Mouse (Mus musculus) thymus, postnatal 25 days (tissue): Measurements from ENCODE around the gene Ifitm1.
A peak's percentile ranks its signal among the peaks of the same experiment; 100 is the strongest.
"Not testable (repeated sequence)": the region's sequence is repeated elsewhere in the genome, so short reads cannot be mapped to it uniquely, and the experiment has no call there.

Experiments
- DNase-seq: peaks from one replicate; pipeline ENCODE4 v3.0.0; 2022

Gene Ifitm1

DNA sequence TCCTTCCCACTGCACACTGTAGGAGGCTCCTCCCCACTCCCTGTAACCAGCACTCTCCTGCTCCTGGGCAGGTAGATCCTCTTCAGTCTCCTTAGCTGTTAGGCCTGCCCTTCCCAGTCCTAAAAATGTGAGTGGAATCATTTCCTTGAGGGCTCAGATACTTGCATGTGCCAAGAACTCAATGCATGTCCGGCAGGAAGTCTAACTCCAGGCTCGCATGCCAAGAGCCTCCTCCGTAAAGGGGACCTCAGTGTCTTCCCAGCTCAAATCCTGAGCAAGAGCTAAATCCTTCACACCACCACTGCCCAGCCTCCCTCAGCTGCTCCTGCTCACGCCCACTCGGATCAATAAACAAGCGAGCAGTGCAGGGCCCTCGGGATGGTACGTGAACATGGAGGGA lies 16.0 kb upstream of the Ifitm1 start:
- no peak for DNase-seq

DNA sequence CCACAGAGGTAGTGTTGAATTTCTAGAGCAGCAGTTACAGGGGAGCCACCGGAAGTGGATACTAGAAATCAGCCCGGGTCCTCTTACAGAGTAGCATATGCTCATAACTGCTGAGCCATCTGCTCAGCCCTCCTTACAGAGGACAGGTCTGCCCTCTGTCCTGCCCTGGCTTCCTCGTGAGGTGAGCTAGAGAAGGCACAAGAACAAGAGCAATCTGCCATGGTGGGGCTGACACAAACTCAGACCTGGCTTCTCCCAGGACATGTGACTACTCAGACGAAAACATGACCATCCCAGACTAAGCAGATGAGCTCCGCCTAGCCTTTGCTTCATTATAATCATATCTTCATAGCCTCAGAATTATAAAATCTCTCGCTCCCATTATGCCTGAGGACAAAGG lies 15.3 kb upstream of the Ifitm1 start:
- no peak for DNase-seq

DNA sequence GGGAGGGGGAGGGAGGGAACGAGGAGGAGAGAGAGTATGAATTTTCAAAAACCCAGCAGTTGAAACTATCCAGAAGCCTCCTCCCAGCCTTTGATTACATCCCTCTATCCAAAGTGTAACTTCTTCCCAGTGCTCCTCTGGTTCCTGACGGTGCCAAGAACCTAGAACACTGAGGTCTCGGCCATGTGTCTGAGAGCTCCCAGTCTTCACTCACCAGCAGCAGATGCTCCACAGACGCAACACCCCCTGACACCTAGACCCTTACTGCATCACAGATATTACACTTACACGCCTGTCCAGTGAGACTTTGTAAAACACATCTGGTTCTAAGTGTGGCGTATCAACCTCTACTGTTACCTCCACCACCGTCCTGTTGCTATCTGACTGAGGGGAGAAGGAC lies 14.6 kb upstream of the Ifitm1 start:
- no peak for DNase-seq

DNA sequence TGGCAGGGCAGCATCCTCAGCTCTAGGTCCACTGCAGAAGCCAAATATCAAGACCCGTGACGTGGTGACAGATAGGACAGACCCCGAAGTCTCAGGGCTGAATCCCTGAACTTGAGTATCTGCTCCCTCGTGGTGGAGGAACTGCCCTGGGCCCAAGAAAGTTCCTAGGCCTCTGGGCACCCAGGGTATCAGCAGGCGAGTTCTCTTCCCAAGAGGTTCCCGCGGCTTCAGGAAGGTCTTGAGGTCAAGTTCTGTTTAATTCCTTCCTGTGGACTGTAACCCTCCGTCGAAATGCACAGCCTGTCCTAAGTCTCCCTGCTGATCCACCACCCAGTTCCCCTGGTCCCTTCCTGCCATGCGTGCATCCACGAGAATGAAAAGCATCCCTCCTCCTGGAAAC lies 13.9 kb upstream of the Ifitm1 start:
- no peak for DNase-seq

DNA sequence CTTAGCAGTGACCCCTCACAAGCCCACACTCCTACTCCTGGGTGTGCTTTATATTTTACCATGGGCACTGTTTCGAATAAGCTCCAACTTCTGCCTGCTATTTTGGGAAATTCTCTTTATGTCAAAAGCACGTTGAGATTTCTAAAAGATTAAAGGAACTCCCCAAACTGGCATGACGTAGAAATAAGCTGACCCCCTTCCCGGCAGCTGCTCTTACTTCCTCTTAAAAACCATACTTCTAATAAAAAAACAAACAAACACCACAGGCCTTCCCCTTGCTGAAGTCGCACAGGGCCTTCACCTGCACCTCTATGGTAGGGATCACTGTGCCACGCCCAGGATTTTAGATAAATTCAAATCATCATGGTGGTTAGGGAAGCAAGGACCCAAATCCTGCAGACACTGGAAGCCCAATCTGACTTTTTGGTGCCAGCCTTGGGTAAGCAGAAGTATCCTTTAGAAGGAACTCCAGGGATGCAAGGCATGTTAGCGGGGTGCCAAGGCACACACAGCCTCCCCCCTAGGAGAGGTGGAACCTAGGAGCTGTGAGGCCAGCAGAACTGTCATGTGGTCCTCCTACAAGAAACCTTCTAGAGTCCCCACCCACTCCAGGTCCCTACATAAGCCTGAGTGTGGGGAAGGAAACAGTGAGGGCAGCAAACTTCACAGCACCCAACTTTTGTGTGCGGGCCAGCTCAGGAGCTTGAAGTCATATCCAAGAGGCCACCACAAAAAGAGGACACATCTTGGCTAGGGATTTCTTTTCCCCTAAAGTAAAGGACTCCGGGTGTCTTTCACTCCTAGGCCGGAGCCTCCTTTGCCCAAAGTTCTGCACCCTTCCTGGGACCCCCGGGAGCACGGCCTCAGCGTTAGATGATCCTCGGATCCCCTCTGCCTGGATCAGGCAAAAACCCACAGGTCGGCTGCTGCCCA lies 13.0 kb upstream of the Ifitm1 start:
- no peak for DNase-seq

DNA sequence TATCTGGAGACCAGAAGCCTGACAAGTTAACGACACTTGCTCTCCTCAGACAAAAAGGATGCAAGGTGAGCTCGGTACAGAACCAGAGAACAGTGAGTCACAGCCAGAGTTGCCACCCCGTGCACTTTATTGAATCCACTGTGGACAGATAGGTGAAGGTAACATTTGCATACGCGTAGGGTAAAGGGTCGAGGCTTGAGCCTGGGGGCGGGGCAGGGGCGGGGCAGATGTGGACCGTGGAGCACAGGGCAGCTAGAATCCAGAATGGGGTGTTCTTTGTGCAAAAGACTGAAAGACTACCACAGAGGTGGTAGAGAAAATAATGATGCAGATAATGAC lies 12.3 kb upstream of the Ifitm1 start:
- DNase-seq = no peak

DNA sequence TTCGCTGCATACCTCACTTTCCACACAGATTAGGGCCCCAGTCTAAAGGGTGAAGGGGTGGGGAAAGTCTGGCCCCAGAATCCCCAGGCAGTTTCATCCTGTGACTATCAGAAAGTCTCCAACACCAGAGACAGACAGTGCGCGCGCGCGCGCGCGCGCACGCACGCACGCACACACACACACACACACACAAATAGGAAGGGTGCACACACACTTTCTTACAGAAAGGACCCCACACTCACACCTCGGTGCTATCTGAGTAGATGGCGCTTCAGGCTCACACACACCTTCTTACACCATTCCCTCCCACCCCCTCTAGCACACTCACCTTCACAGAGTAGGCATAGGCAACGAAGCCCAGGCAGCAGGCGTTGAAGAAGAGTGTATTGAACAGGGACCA lies 11.7 kb upstream of the Ifitm1 start:
- DNase-seq = no peak

DNA sequence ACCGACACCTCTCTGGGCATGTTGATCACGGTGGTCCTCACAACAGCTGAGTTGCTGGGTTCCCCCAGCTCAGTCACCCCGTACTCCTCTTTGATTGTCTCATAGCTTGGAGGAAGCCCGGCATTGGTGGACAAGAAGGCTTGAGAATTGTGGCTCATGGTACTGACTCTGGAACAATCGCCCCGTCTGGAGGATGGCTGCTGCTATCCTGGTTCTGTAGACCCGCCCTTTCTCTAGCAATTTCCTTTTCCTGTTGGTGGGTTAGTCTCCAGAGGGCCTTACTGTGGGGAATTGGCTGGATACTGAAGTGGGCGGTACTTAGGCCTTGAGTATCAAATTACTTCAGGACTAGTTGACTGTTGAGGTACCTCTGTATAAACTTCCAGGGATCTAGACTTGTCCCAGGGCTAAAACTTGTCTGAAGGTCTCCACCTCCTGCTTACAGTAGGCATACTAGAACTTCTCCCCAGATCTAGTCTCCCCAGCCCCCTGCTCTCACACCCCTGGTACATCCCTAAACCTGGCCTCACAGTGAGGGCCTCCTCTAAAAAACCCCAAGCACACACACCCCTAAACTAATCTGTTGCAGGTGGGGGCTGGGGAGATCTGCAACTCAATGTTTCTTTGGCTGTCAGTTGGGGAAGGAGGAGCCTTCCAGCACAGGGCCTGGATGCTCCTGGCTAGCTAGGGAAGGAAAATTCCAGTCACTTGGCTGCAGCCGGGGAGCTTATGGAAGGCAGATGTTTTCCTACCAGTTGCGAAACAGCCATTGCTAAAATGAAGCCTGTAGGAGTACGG lies 11.1 kb upstream of the Ifitm1 start, which contains the start of the genes Gm45717 and Ifitm2:
Gene Gm45717 (minus strand): TSS at position 180 of the 798 bp plus-strand sequence.
Gene Ifitm2 (minus strand): TSS at position 230 of the 798 bp plus-strand sequence.
- DNase-seq = no peak

DNA sequence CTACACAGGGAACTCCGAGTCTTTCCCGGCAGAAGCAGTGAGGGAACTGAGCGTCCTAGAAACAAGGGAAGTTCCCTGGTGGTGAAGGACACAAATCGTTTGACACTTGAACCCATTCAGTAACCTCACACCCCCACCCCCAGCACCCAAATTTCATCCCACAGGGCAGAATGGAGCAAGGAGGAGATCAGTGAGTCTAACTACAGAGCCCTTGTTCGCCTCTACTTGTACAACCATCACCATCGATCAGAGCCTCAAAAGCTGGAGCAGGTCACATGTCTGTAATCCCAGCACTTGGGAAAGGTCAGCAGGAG lies 10.5 kb upstream of the Ifitm1 start:
- no peak for DNase-seq

DNA sequence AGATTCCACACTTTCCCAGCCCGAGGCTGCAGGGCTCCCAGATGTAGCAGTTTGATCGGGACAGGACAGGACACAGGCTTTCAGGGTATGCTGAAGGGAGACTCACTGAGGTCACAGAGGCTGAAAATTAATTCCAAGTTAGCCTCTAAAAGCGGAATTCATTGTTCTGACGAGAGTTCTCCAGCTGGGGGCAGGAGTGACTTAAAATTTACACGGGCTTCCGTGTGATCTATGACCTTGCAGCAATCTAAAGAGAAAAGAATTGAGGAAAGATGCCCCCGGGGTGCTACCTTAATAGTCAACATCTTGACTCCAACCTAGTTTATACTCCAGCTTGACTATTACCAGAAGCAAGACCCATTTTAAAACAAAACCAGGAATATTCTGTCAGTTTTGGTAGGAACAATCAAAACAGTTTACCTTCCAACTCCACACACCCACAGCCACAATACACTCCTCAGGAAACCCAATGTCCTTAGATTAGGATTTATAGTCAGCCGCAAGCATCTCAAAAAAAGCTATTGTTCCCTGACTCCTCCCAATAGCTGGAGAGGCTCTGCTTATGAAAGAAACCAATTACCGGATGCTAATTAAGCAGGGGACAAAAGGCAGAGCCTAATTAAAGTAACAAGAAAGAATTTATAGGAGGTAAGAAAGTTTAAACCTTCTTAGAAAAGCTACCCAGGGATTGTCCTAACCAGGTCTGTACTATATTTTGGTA lies 7.7 kb upstream of the Ifitm1 start:
- DNase-seq = peak; percentile 39

DNA sequence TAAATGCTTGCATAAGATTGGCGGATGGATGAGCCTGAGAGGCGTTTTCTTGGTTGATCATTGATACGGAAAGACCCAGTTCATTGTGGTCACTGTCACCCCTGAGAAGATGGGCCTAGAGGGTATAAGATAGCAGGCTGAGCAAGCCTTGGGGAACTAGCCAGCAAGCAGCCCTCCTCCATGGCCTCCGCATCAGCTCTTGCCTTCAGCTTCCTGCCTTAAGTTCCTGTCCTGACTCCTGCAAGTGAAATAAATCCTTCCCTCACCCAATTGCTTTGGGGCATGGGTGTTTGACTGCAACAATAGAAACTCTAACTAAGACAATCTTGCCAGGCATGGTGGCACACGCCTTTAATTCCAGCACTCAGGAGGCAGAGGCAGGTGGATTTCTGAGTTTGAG lies 7.0 kb upstream of the Ifitm1 start:
- no peak for DNase-seq

DNA sequence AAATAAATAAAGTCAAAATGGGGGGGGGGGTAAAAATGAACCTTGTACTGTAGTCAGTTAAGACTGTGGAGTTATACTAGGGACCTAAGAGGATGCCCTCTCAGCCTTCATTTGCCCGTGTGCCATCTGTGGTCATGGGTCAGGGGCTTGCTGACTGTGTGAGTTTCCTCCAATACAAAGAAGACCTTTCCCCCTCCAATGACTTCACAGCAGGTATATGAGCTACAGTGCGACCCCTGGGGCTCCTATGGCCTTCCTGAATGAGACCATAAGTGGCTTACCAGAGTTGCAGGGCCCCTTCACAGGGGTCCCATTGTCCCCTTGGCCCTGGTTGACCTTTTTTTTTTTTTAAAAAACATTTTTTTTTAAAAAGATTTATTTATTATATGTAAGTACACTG lies 5.6 kb upstream of the Ifitm1 start:
- no peak for DNase-seq

DNA sequence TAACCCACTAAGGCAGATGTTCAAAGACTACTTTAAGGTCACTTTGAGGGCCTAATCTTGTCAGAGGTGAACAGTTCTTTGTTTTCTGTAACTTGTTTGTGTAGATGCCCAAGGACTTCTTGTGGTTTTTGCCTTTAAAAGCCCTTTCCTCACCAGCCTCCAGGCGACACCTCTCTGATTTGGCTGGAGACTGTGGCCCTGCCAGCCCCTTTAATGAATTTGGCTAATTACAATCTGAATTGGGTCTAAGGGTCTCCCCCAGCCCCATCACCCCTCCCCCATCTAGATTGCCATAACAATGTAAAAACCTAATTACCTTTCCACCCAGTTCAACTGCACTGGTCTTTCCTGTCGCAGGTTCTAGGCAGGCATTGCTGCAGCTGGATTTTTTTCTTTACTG lies 4.3 kb upstream of the Ifitm1 start:
- DNase-seq = no peak

DNA sequence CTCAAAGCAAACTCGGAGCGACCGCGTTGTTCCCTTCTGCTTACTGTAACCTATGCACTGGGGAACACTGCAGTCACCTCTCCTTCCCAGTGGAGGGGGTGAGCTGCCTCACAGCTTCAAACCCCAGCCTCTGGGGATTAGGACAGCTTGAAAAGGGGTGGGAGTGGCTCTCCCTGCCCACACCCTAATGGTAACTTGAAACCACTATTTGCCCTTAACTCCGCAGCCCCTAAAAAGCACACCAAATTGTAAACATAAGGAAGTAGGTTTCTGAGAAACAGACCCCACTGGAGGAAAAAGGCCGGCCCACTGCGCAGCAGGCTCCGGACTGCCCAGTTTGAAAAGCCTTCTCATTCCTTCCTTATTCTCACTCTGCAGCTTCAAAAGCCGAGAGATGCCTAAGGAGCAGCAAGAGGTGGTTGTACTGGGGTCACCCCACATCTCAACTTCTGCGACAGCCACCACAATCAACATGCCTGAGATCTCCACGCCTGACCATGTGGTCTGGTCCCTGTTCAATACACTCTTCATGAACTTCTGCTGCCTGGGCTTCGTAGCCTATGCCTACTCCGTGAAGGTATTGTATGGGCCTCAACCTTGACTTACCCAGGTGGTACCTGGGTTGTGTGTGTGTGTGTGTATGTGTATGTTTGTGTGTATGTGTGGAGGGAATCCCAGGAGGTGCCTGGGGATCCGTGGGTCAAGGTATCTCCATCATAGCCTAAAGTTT lies 1.0 kb downstream of the Ifitm1 start:
- no peak for DNase-seq

DNA sequence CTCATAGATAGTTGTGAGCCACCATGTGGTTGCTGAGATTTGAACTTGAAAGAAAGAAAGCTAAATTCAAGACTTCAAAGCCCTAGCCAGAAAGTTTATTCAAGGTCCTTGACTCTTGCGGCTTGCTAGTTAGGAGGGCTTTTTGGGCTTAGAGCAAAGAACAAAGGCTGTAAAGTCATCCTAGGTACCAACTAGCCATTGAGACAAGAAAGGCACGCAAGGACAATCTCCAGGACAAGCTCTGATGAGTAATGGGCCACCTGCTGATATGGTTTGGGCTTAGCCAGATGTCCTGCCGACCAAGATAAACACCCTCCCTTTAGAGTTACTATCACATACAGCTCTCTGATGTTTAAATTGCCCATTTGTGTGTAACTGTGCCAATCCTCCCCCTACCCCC lies 1.7 kb downstream of the Ifitm1 start:
- not testable (repeated sequence) for DNase-seq

DNA sequence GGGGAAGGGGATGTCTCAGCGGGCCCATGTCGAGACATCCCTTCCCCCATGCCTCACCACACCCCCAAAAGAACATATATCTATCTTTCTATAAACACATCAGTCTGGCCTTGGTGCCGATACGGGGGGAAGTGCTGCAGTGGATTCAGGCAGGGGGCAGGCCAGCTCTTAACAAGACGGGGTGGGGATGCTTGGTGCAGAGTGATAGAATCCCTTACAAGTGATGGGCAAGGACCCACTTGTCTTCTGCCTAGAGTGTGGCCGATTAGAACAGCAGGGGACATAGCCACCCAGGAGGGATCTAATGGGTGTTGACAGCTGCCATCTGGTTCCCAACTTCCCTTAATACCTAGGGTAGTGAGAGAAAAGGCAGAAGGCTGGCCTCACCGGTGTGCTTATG lies 3.9 kb downstream of the Ifitm1 start:
- no peak for DNase-seq

DNA sequence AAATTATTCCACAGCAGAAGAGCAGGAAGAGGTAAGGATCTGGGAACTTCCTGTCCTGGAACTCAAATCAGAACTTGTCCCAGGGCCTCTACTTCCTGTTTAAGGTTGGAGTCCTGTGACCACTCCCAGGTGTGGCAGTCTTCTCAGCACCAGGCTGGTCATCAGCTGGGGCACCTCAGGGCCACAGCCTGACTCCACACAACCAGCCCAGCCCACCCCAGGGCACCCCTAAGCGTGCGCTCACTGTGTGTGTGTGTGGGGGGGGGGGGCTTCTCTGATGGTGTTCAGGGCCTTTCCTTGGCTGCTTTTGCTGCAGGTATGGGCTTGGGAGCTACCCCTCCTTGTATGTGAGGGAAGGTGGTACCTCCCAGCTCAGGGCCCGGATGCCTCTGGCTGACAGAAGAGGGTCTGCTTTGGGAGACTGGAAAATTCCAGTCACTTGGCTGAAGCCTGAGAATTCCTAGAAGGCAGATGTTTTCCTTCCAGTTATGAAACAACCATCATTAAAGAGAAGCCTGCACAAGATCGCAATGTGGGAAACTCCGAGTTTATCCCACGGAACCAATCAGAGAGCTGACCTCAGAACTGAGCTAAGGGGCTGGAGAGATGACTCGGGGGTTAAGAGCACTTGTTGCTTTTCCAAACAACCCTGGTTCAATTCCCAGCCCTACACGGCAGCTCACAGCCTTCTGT lies 4.6 kb downstream of the Ifitm1 start:
- DNase-seq = no peak

DNA sequence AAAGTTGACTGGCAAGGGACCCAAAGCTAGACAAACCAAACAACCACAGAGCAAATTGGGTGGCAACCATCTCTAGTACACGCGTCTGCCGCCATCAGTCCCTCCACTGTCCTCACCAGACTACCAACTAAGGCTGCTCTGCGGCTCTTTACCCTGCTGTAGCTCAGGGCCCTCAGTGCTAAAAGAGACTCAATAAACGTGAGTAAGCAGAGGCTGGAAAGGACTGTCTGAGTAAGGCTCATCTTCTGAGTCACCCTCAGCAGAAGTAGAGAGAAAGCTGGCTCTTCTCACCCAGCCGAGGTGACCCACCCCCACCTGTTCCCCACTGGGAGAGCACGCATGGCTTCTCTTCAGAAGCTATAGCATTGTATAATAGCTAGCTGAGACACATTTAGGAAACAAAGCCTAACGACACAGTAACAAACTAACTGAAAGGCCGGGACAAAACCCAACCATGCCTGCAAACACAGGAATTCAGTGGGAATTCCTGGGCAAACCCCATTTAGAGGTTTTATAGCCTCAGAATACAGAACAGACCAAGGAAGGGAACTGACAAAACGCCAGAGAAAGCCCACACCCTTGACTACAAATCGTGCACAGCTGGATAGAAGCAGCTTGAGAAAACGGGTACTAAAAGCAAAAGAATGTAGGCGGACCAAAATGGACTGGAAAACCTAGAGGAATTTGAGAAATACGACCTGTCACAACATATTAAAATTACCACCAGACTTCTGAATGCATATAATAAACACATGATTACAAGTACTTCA lies 6.6 kb downstream of the Ifitm1 start:
- DNase-seq = no peak

DNA sequence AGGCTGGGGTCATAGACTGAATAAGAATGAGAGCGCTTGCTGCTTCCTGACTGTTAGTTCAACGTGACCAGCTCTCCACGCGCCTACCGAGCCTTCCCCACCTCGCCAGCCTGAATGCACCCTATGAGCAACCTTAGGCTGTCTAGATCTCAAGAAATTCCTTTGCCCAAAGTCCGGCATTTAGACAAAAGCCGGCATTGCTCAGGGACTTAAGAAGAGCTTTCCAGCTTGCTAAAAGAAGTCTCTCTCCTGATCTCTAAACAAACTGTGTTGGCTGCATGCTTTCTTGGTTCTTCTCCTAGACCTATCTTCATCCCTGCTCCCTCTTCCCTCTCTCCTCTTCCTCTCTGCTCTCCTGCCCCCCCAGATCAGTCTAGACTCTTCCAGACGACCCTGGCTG lies 7.9 kb downstream of the Ifitm1 start:
- no peak for DNase-seq

DNA sequence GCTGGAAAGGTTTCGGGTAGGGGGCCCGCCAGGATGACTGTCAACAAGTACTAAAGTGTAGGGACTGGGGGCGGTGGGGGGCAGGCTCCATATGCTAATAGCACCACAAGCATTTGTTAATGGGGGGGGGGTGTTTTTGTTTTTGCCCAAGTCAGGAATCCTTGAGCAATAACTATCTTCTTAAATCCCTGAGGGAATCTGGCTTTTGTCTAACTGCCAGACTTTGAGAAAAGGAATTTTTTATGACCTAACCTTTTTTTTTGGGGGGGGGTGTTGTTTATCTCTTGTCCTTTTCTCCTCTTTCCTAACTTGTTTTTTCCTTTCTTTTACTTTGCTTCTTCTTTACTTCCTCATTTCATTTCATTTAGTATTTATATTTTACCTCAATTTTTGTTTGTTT lies 8.4 kb downstream of the Ifitm1 start:
- DNase-seq = no peak

DNA sequence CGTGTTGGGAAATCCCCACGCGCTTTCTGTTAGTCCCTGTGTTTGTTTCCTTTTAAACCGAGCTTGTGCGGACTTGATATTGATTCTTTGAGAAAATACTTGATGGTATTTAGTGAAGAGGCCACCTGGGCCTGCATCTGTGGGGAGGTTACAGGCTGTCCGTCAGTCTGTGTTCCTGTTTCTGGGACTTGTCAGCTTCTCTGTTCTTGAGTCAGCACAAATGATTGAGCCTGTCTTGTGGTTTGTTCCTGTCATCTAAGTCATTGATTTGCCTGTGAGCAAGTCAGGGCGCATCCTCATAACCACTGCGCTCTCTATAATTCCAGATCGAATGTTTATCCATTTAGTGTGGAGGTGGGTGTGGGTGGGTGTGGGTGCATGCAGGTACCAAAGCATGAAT lies 9.7 kb downstream of the Ifitm1 start:
- DNase-seq = not testable (repeated sequence)

DNA sequence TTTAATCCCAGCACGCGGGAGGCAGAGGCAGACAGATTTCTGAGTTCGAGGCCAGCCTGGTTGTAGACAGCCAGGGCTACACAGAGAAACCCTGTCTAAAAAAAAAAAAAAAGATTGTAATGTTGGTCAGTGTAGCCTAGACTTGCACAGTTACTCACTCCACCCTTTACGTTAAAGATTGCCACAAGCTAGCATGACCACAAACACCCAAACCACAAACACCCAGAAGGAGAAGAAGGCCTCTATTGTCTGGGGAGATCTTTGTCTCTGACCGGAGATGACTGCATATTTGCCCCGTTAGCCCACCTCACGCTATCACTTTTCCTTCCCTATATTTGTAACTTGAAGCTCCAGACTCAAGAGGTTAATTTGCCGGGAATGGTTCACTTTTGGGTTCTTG lies 14.7 kb downstream of the Ifitm1 start:
- no peak for DNase-seq
